Mouse (Mus musculus): ENCODE measurements around the gene Crip1. TPM values are rescaled to one million over a fixed set of nuclear protein-coding genes. Genes with fewer than 3 reads are reported as not detected.

Gene Crip1
- polyA plus RNA-seq, 1 experiment, result 201 TPM

GRCm38 (mm10) chr12:113145591-113145990, 525 bp upstream of the Crip1 start:
- 74% methylated on average over 5 of the region's 5 CpGs for WGBS
- Histone ChIP-seq H3K27ac (ENCODE audit: control insufficient read depth, insufficient read depth, low read depth, low read length, poor library complexity) (no peak overlapping the region), H3K4me3 (replicated peaks; ENCODE audit: control insufficient read depth, low read depth, low read length) (no peak overlapping the region), H3K4me1 (ENCODE audit: control insufficient read depth, insufficient read depth, low read length) (peaks cover 6% of the 10 kb centered on the region; the same call in 1 of the 2 replicates)
- TF ChIP-seq CTCF (IDR thresholded peaks at IDR 0.05; ENCODE audit: control insufficient read depth, insufficient read depth, low read length) (no peak), POLR2A (IDR thresholded peaks at IDR 0.05; ENCODE audit: borderline replicate concordance, control insufficient read depth, low read depth, low read length) (no peak)

- Histone ChIP-seq H3K4me1 (ENCODE audit: control insufficient read depth, insufficient read depth, low read length) (peaks cover 8% of the 10 kb centered on the region; the same call in 1 of the 2 replicates), H3K27ac (ENCODE audit: control insufficient read depth, insufficient read depth, low read depth, low read length, poor library complexity) (no peak overlapping the region), H3K4me3 (replicated peaks; ENCODE audit: control insufficient read depth, low read depth, low read length) (no peak overlapping the region)
- 80% methylated on average over 8 of the region's 8 CpGs for WGBS
- TF ChIP-seq POLR2A (IDR thresholded peaks at IDR 0.05; ENCODE audit: borderline replicate concordance, control insufficient read depth, low read depth, low read length) (no peak), CTCF (IDR thresholded peaks at IDR 0.05; ENCODE audit: control insufficient read depth, insufficient read depth, low read length) (no peak)
These were observed 1.4 kb downstream of the Crip1 start for GRCm38 (mm10) chr12:113147481-113147880.

GRCm38 (mm10) chr12:113148381-113149035, 2.4 kb downstream of the Crip1 start:
- H3K4me3 ChIP-seq (replicated peaks; ENCODE audit: control insufficient read depth, low read depth, low read length), result no peak overlapping the region
- H3K27ac ChIP-seq (ENCODE audit: control insufficient read depth, insufficient read depth, low read depth, low read length, poor library complexity), result no peak overlapping the region
- H3K4me1 ChIP-seq (ENCODE audit: control insufficient read depth, insufficient read depth, low read length), result peaks cover 8% of the 10 kb centered on the region; the same call in 1 of the 2 replicates
- TF ChIP-seq CTCF (IDR thresholded peaks at IDR 0.05; ENCODE audit: control insufficient read depth, insufficient read depth, low read length), result peak; percentile 50
- TF ChIP-seq POLR2A (IDR thresholded peaks at IDR 0.05; ENCODE audit: borderline replicate concordance, control insufficient read depth, low read depth, low read length), result no peak
- 70% methylated on average over 16 of the region's 16 CpGs for WGBS

GRCm38 (mm10) chr12:113149341-113149740, 3.2 kb downstream of the Crip1 start:
- H3K4me1 ChIP-seq (ENCODE audit: control insufficient read depth, insufficient read depth, low read length), result peaks cover 8% of the 10 kb centered on the region; the same call in 1 of the 2 replicates

GRCm38 (mm10) chr12:113149896-113150295, 3.8 kb downstream of the Crip1 start:
- TF ChIP-seq POLR2A (IDR thresholded peaks at IDR 0.05; ENCODE audit: borderline replicate concordance, control insufficient read depth, low read depth, low read length), result no peak
- TF ChIP-seq CTCF (IDR thresholded peaks at IDR 0.05; ENCODE audit: control insufficient read depth, insufficient read depth, low read length), result no peak
- peaks cover 8% of the 10 kb centered on the region; the same call in 1 of the 2 replicates for H3K4me1 ChIP-seq (ENCODE audit: control insufficient read depth, insufficient read depth, low read length)
- no peak overlapping the region for H3K27ac ChIP-seq (ENCODE audit: control insufficient read depth, insufficient read depth, low read depth, low read length, poor library complexity)
- H3K4me3 ChIP-seq (replicated peaks; ENCODE audit: control insufficient read depth, low read depth, low read length), result no peak overlapping the region
- 64% methylated on average over 3 of the region's 3 CpGs for WGBS

More at GRCm38 (mm10) chr12:113149341-113149740, 3.2 kb downstream of the Crip1 start:
- Histone ChIP-seq H3K4me3 (replicated peaks; ENCODE audit: control insufficient read depth, low read depth, low read length) (no peak overlapping the region), H3K27ac (ENCODE audit: control insufficient read depth, insufficient read depth, low read depth, low read length, poor library complexity) (no peak overlapping the region)
- 60% methylated on average over 4 of the region's 4 CpGs for WGBS
- TF ChIP-seq POLR2A (IDR thresholded peaks at IDR 0.05; ENCODE audit: borderline replicate concordance, control insufficient read depth, low read depth, low read length), result no peak
- no peak for TF ChIP-seq CTCF (IDR thresholded peaks at IDR 0.05; ENCODE audit: control insufficient read depth, insufficient read depth, low read length)

GRCm38 (mm10) chr12:113150591-113150990, 4.5 kb downstream of the Crip1 start:
- H3K27ac ChIP-seq (ENCODE audit: control insufficient read depth, insufficient read depth, low read depth, low read length, poor library complexity), result no peak overlapping the region
- TF ChIP-seq CTCF (IDR thresholded peaks at IDR 0.05; ENCODE audit: control insufficient read depth, insufficient read depth, low read length) (no peak), POLR2A (IDR thresholded peaks at IDR 0.05; ENCODE audit: borderline replicate concordance, control insufficient read depth, low read depth, low read length) (no peak)
- no peak overlapping the region for H3K4me3 ChIP-seq (replicated peaks; ENCODE audit: control insufficient read depth, low read depth, low read length)
- H3K4me1 ChIP-seq (ENCODE audit: control insufficient read depth, insufficient read depth, low read length), result peaks cover 8% of the 10 kb centered on the region; the same call in 1 of the 2 replicates
- WGBS, result 75% methylated on average over 4 of the region's 4 CpGs

- 52% methylated on average over 8 of the region's 8 CpGs for WGBS
- H3K4me1 ChIP-seq (ENCODE audit: control insufficient read depth, insufficient read depth, low read length), result peaks cover 8% of the 10 kb centered on the region; the same call in 1 of the 2 replicates
- TF ChIP-seq CTCF (IDR thresholded peaks at IDR 0.05; ENCODE audit: control insufficient read depth, insufficient read depth, low read length) (no peak), POLR2A (IDR thresholded peaks at IDR 0.05; ENCODE audit: borderline replicate concordance, control insufficient read depth, low read depth, low read length) (no peak)
- H3K27ac ChIP-seq (ENCODE audit: control insufficient read depth, insufficient read depth, low read depth, low read length, poor library complexity), result no peak overlapping the region
- H3K4me3 ChIP-seq (replicated peaks; ENCODE audit: control insufficient read depth, low read depth, low read length), result no peak overlapping the region
These were observed 4.9 kb downstream of the Crip1 start for GRCm38 (mm10) chr12:113151046-113151445.

- TF ChIP-seq POLR2A (IDR thresholded peaks at IDR 0.05; ENCODE audit: borderline replicate concordance, control insufficient read depth, low read depth, low read length) (peak; percentile 86; the same call in 1 of the 2 replicates), CTCF (IDR thresholded peaks at IDR 0.05; ENCODE audit: control insufficient read depth, insufficient read depth, low read length) (no peak)
- Histone ChIP-seq H3K27ac (ENCODE audit: control insufficient read depth, insufficient read depth, low read depth, low read length, poor library complexity) (peak overlapping the region; percentile 56), H3K4me3 (replicated peaks; ENCODE audit: control insufficient read depth, low read depth, low read length) (peak overlapping the region; percentile 96), H3K4me1 (ENCODE audit: control insufficient read depth, insufficient read depth, low read length) (peaks cover 7% of the 10 kb centered on the region; the same call in 1 of the 2 replicates)
- under 1% methylated on average over 36 of the region's 36 CpGs for WGBS
These were observed 5.7 kb downstream of the Crip1 start for GRCm38 (mm10) chr12:113151661-113152271.
